Mouse (Mus musculus) hindbrain, embryonic 12.5 days (tissue): ENCODE results near the gene Ptdss2. TPM values are rescaled to one million over a fixed set of nuclear protein-coding genes. Genes with fewer than 3 reads are reported as not detected.

Source experiments
- ATAC-seq: fragments of 200-750 bp; cut with Nextera tagmentation; 2 replicates; pipeline ENCODE4 v1.8.0; 2017; ENCODE audit warnings: moderate TSS enrichment; ENCODE audit not compliant: low FRiP score
- H3K27ac ChIP-seq: fragments of 300-500 bp; sonication (generic); 2 replicates; pipeline ENCODE4 v1.5.1; 2016; ENCODE audit warnings: mild to moderate bottlenecking
- H3K27me3 ChIP-seq: fragments of 300-500 bp; sonication (generic); 2 replicates; pipeline ENCODE4 v1.6.1; 2016; ENCODE audit warnings: mild to moderate bottlenecking
- H3K36me3 ChIP-seq: fragments of 300-500 bp; sonication (generic); 2 replicates; pipeline ENCODE4 v1.6.1; 2016; ENCODE audit warnings: mild to moderate bottlenecking
- H3K4me1 ChIP-seq: fragments of 300-500 bp; sonication (generic); 2 replicates; pipeline ENCODE4 v1.6.1; 2016
- H3K4me2 ChIP-seq: fragments of 300-500 bp; sonication (generic); replicated peaks from 2 replicates; pipeline ENCODE4 v1.6.1; 2016; ENCODE audit warnings: mild to moderate bottlenecking
- H3K4me3 ChIP-seq: fragments of 300-500 bp; sonication (generic); 2 replicates; pipeline ENCODE4 v1.5.1; 2016; ENCODE audit warnings: mild to moderate bottlenecking
- H3K9ac ChIP-seq: fragments of 300-500 bp; sonication (generic); 2 replicates; pipeline ENCODE4 v1.6.1; 2016; ENCODE audit warnings: mild to moderate bottlenecking, moderate library complexity
- H3K9me3 ChIP-seq: fragments of 300-500 bp; sonication (generic); replicated peaks from 2 replicates; pipeline ENCODE4 v1.6.1; 2016; ENCODE audit warnings: mild to moderate bottlenecking
- WGBS: fragments of 180-500 bp; shearing (Covaris S2); methylation state at CpG from one replicate; pipeline ENCODE4 v1.1.7; 2016; 5-methylcytosine and 5-hydroxymethylcytosine counted together
- polyA plus RNA-seq: library from polyadenylated mRNA; unstranded; fragments of >200 nt; fragmentation: Nextera tagmentation; extraction: Ambion mirVana; gene quantifications from 2 replicates; pipeline ENCODE4 v1.2.1, GENCODE M21; 2016

Gene Ptdss2
- polyA plus RNA-seq, 1 experiment from 2014 or later: 76.0 TPM

DNA sequence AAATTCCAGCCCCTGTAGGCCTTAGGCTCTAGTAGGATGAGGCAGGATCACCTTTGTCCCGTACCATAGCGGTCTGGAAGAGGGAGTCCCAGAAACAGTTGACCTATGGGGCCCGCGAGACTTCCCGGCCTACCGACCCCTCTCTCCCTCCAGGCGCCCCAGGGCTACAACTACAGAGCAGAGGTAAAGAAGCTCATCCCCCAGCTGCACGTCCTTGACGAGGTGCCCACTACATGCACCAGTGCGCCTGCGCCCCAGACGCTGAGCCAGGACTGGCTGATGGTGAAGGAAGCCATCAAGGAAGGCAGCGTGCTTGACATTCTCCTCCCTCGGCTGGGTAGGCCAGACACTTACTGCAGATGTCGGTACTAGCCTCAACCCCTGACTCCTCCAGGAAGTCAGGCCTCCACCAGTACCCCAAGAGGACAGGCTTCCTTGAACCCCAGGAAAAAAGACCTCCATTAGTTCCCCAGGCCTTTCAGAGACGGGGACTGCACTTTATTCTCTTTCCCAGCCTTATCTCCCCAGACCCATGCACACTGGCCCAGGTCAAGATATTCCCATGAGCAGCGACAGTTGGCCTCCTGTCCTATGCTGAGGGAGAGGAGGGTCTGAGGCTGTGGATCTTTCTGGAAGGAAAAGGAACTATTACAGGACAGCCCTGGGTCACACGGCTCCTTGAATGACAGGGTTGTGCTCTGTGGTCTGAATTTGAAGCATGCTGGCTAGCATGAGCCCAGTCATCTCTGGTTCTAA is 84.2 kb downstream of the Ptdss2 start:
- no peak overlapping the region for H3K4me2 ChIP-seq
- no peak overlapping the region for H3K4me3 ChIP-seq
- no peak for ATAC-seq
- H3K9ac ChIP-seq: no peak overlapping the region
- no peaks in the 10 kb centered on the region for H3K9me3 ChIP-seq
- H3K4me1 ChIP-seq: no peaks in the 10 kb centered on the region
- no peak overlapping the region for H3K27ac ChIP-seq
- 97% methylated on average over 18 of the region's 18 CpGs for WGBS
- H3K36me3 ChIP-seq: 0 out of 2 replicates have a peak, but pooled peaks cover 2% of the 10 kb centered on the region
- no peaks in the 10 kb centered on the region for H3K27me3 ChIP-seq

Other genes starting within 250 kb of the Ptdss2 start
- gene Psmd13, start 240.4 kb upstream of the Ptdss2 start, polyA plus RNA-seq: 279 and 282 TPM in 2 replicates
- 25.8 and 27.1 TPM in 2 replicates for gene Sirt3, start 240.1 kb upstream of the Ptdss2 start, polyA plus RNA-seq
- 0.81 TPM in 1 of 2 replicates, not detected in the other for gene Cox8b, start 221.9 kb upstream of the Ptdss2 start, polyA plus RNA-seq
- gene Nlrp6, start 201.5 kb upstream of the Ptdss2 start, polyA plus RNA-seq: 0.13 and 0.27 TPM in 2 replicates
- 15.5 and 16.8 TPM in 2 replicates for gene Pgghg, start 181.0 kb upstream of the Ptdss2 start, polyA plus RNA-seq
- gene Ifitm5, start 172.1 kb upstream of the Ptdss2 start, polyA plus RNA-seq: 0.43 and 1.6 TPM in 2 replicates
- 0.97 TPM in 1 of 2 replicates, not detected in the other for gene Gm45717, start 166.4 kb upstream of the Ptdss2 start, polyA plus RNA-seq
- 326 and 340 TPM in 2 replicates for gene Ifitm2, start 166.4 kb upstream of the Ptdss2 start, polyA plus RNA-seq
- 8.8 and 9.1 TPM in 2 replicates for gene Ifitm1, start 155.2 kb upstream of the Ptdss2 start, polyA plus RNA-seq
- gene Ifitm3, start 111.6 kb upstream of the Ptdss2 start, polyA plus RNA-seq: 22.5 and 26.0 TPM in 2 replicates
- not detected in 2 replicates for gene Ifitm6, start 104.5 kb upstream of the Ptdss2 start, polyA plus RNA-seq
- not detected in 2 replicates for gene Gm17387, start 93.3 kb upstream of the Ptdss2 start, polyA plus RNA-seq
- gene B4galnt4, start 61.3 kb upstream of the Ptdss2 start, polyA plus RNA-seq: 46.1 and 46.5 TPM in 2 replicates
- 3.1 and 4.5 TPM in 2 replicates for gene Pkp3, start 44.2 kb upstream of the Ptdss2 start, polyA plus RNA-seq
- gene Sigirr, start 21.8 kb upstream of the Ptdss2 start, polyA plus RNA-seq: 1.7 and 2.6 TPM in 2 replicates
- 0.59 and 0.81 TPM in 2 replicates for gene Ano9, start 4.6 kb upstream of the Ptdss2 start, polyA plus RNA-seq
- 61.0 and 61.9 TPM in 2 replicates for gene Rnh1, start 50.5 kb downstream of the Ptdss2 start, polyA plus RNA-seq
- 95.1 and 103 TPM in 2 replicates for gene Hras, start 71.6 kb downstream of the Ptdss2 start, polyA plus RNA-seq
- gene Lrrc56, start 71.8 kb downstream of the Ptdss2 start, polyA plus RNA-seq: 10.8 and 12.2 TPM in 2 replicates
- 3.3 and 3.9 TPM in 2 replicates for gene Lmntd2, start 91.7 kb downstream of the Ptdss2 start, polyA plus RNA-seq
- 34.7 and 35.6 TPM in 2 replicates for gene Rassf7, start 93.5 kb downstream of the Ptdss2 start, polyA plus RNA-seq
- gene Phrf1, start 106.4 kb downstream of the Ptdss2 start, polyA plus RNA-seq: 95.5 and 99.3 TPM in 2 replicates
- gene Irf7, start 144.1 kb downstream of the Ptdss2 start, polyA plus RNA-seq: 1.1 and 1.5 TPM in 2 replicates
- not detected in 2 replicates for gene Cdhr5, start 154.4 kb downstream of the Ptdss2 start, polyA plus RNA-seq
- 2.4 and 2.7 TPM in 2 replicates for gene Sct, start 156.8 kb downstream of the Ptdss2 start, polyA plus RNA-seq
- gene Drd4, start 169.6 kb downstream of the Ptdss2 start, polyA plus RNA-seq: 0.81 and 0.86 TPM in 2 replicates
- 96.5 and 96.6 TPM in 2 replicates for gene Deaf1, start 205.3 kb downstream of the Ptdss2 start, polyA plus RNA-seq
- 60.5 and 66.9 TPM in 2 replicates for gene Tmem80, start 205.4 kb downstream of the Ptdss2 start, polyA plus RNA-seq
- gene Eps8l2, start 216.5 kb downstream of the Ptdss2 start, polyA plus RNA-seq: 2.6 and 2.7 TPM in 2 replicates